Mouse (Mus musculus) midbrain, postnatal 0 days (tissue): ENCODE measurements around the gene Ubqln4. TPM values are rescaled to one million over a fixed set of nuclear protein-coding genes. Genes with fewer than 3 reads are reported as not detected.
"Not testable (repeated sequence)": the region's sequence is repeated elsewhere in the genome, so short reads cannot be mapped to it uniquely, and the experiment has no call there.

Experiments used
- ATAC-seq: fragments of 200-750 bp; cut with Nextera tagmentation; 2 replicates; pipeline ENCODE4 v1.8.0; 2017; ENCODE audit warnings: moderate number of reproducible peaks, mild to moderate bottlenecking, moderate TSS enrichment, moderate library complexity; ENCODE audit not compliant: low FRiP score
- DNase-seq: peaks from one replicate; pipeline ENCODE4 v3.0.0-alpha.2; 2015; ENCODE audit warnings: low spot score
- H3K27ac ChIP-seq: fragments of 300-500 bp; sonication (generic); 2 replicates; pipeline ENCODE4 v1.5.1; 2014; ENCODE audit warnings: low read depth, mild to moderate bottlenecking, low read length, mixed read lengths
- H3K27me3 ChIP-seq: fragments of 300-500 bp; sonication (generic); 2 replicates; pipeline ENCODE4 v1.6.1; 2014; ENCODE audit warnings: low read length, control low read depth, mixed read lengths; ENCODE audit not compliant: insufficient read depth
- H3K36me3 ChIP-seq: fragments of 300-500 bp; sonication (generic); 2 replicates; pipeline ENCODE4 v1.6.1; 2014; ENCODE audit warnings: low read length, control low read depth, mixed read lengths; ENCODE audit not compliant: insufficient read depth
- H3K4me1 ChIP-seq: fragments of 300-500 bp; sonication (generic); 2 replicates; pipeline ENCODE4 v1.6.1; 2014; ENCODE audit warnings: mild to moderate bottlenecking, control low read depth, antibody characterized with exemption, low read length, mixed read lengths; ENCODE audit not compliant: insufficient read depth
- H3K4me2 ChIP-seq: fragments of 300-500 bp; sonication (generic); 2 replicates; pipeline ENCODE4 v1.6.1; 2014; ENCODE audit warnings: low read depth, mild to moderate bottlenecking, low read length, mixed read lengths; ENCODE audit not compliant: poor library complexity, severe bottlenecking
- H3K4me3 ChIP-seq: fragments of 300-500 bp; sonication (generic); 2 replicates; pipeline ENCODE4 v1.5.1; 2014; ENCODE audit warnings: low read depth, mild to moderate bottlenecking, low read length, moderate library complexity
- H3K9ac ChIP-seq: fragments of 300-500 bp; sonication (generic); replicated peaks from 2 replicates; pipeline ENCODE4 v1.6.1; 2014; ENCODE audit warnings: mild to moderate bottlenecking, low read length, moderate library complexity, mixed read lengths; ENCODE audit not compliant: poor library complexity, severe bottlenecking
- H3K9me3 ChIP-seq: fragments of 300-500 bp; sonication (generic); 2 replicates; pipeline ENCODE4 v1.6.1; 2016; ENCODE audit warnings: low read length, control low read depth
- CTCF ChIP-seq: IDR thresholded peaks from 2 replicates; pipeline ENCODE4 v1.5.1; 2016; ENCODE audit warnings: antibody characterized with exemption, mild to moderate bottlenecking
- WGBS: fragments of 180-500 bp; shearing (Covaris S2); extraction: QIAGEN DNeasy Blood & Tissue Kit; methylation state at CpG from one replicate; pipeline ENCODE4 v1.1.7; 2014; 5-methylcytosine and 5-hydroxymethylcytosine counted together
- polyA plus RNA-seq: library from polyadenylated mRNA; unstranded; fragments of >200 nt; fragmentation: Nextera tagmentation; extraction: Ambion mirVana; gene quantifications from 2 replicates; pipeline ENCODE4 v1.2.1, GENCODE M21; 2015
- total RNA-seq: library from RNA; depleted of rRNA; stranded (reverse); fragments of >200 nt; gene quantifications from 2 replicates; pipeline ENCODE4 v1.2.3, GENCODE M21; 2014

Ubqln4 gene
- total and polyA plus RNA-seq, 2 experiments from 2014 or later = 30.4 to 120 TPM

DNA sequence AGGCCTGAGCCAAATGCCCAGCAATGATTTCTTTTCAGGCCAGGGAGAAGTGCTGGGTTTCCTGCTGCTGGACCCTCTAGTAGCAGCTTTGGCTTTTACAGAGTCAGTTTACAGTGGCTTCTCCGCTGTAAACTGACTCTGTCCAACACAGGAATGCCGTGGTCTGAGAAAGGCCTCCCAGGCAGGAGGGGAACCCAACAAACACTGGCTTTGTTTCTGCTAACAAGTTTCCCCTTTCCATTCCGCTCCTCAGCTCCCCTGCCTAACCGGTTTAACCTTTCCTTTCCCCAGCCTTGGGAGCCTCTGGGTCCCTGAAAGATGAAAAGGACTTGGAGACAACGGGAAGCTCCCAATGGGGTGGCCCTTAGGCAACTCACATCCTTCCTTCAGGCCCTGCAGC, 36.7 kb downstream of the Ubqln4 start:
- Histone ChIP-seq H3K36me3 (peaks cover 25% of the 10 kb centered on the region), H3K4me1 (no peaks in the 10 kb centered on the region), H3K9me3 (no peaks in the 10 kb centered on the region), H3K27me3 (no peaks in the 10 kb centered on the region), H3K27ac (no peak overlapping the region), H3K4me2 (no peak overlapping the region), H3K4me3 (no peak overlapping the region), H3K9ac (no peak overlapping the region)
- ATAC-seq (no peak), DNase-seq (no peak)
- WGBS = 25% methylated on average over 5 of the region's 5 CpGs
- no peak for TF ChIP-seq CTCF

- H3K27ac ChIP-seq = no peak overlapping the region
- WGBS = 43% methylated on average over 3 of the region's 3 CpGs
- DNase-seq (no peak), ATAC-seq (no peak)
- no peaks in the 10 kb centered on the region for H3K27me3 ChIP-seq
- H3K4me2 ChIP-seq = no peak overlapping the region
- no peaks in the 10 kb centered on the region for H3K4me1 ChIP-seq
- H3K4me3 ChIP-seq = no peak overlapping the region
- no peak for TF ChIP-seq CTCF
- no peaks in the 10 kb centered on the region for H3K9me3 ChIP-seq
- peak overlapping the region; percentile 36; the same call in 1 of the 2 replicates for H3K9ac ChIP-seq
- H3K36me3 ChIP-seq = peaks cover 19% of the 10 kb centered on the region
Observed at GRCm38 (mm10) chr3:88591044-88591443, 37.5 kb downstream of the Ubqln4 start.

DNA sequence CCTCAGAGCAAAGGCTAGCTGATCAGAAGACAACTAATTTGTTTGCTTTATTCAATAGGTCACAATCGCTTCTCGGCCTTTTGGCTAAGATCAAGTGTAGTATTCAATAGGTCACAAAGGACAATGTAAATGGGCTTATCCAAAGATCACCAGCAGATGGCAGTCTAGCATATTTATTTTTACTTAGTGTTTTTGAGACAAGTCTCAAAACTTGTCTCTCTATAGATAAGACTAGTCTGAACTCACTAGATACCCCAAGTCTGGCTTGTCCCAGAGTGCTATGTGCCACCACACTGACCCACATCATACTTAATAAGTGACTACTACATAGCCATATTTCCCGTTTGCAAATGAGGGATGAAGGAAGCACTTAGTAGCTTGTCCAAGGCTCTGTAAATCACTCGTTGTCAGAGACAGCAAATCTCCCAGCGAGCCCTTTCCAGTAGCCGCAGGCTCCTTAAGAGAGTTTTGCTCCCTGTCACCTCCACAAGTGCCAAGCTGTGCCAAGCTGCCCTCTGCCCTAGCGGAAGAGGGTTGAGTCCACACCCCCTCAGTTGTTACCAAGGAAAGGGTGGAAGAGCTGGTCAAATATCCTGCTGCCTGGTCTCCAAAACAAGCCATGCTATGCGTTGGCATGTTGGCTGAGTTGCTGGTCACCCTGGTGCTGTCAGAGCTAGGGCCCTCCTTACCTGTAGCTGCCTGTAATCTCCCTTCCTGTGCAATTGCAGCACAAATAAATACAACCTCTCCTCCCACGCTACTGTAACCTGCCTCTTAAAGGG, 38.6 kb downstream of the Ubqln4 start:
- Histone ChIP-seq H3K4me1 (no peaks in the 10 kb centered on the region), H3K4me3 (no peak overlapping the region), H3K27me3 (no peaks in the 10 kb centered on the region), H3K9ac (no peak overlapping the region), H3K36me3 (peaks cover 12% of the 10 kb centered on the region), H3K9me3 (no peaks in the 10 kb centered on the region), H3K4me2 (no peak overlapping the region), H3K27ac (no peak overlapping the region)
- DNase-seq (peak; percentile 80), ATAC-seq (no peak)
- WGBS = 28% methylated on average over 9 of the region's 9 CpGs
- peak; percentile 77 for TF ChIP-seq CTCF

DNA sequence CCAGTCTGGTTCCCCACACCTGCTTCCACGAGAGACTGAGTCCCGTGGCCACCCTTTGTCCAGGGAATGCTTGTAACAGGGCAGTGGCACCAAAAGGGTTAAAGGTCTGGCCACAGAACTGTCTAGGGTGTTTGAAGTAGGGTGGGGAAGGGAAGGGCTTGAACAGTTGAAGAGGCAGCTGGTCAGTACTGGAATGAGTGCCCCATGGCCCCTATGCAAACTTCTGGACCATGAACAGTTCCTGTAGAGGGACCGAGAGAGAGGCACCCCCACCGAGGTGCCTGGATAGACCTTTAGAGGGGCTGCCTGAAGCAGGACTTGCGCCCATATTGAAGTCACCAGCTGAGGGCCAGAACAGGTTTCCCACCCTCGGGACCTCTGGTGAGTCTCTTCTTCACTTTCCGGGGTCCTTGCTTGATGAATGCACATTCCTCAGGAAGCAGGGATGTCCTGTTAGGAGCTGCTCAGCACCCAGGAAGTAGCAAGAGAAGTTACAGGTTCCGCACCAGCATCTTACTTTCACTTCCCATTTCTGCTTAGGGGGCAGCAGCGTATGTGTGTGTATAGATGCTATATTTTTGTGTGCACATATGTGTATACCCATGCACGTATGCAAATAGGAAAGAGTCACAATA, 39.5 kb downstream of the Ubqln4 start:
- Histone ChIP-seq H3K27me3 (no peaks in the 10 kb centered on the region), H3K36me3 (peaks cover 3% of the 10 kb centered on the region; the same call in 1 of the 2 replicates), H3K9ac (no peak overlapping the region), H3K4me1 (no peaks in the 10 kb centered on the region), H3K27ac (no peak overlapping the region), H3K9me3 (no peaks in the 10 kb centered on the region), H3K4me2 (no peak overlapping the region), H3K4me3 (no peak overlapping the region)
- TF ChIP-seq CTCF = no peak
- no peak for DNase-seq
- 72% methylated on average over 10 of the region's 10 CpGs for WGBS
- ATAC-seq = no peak

DNA sequence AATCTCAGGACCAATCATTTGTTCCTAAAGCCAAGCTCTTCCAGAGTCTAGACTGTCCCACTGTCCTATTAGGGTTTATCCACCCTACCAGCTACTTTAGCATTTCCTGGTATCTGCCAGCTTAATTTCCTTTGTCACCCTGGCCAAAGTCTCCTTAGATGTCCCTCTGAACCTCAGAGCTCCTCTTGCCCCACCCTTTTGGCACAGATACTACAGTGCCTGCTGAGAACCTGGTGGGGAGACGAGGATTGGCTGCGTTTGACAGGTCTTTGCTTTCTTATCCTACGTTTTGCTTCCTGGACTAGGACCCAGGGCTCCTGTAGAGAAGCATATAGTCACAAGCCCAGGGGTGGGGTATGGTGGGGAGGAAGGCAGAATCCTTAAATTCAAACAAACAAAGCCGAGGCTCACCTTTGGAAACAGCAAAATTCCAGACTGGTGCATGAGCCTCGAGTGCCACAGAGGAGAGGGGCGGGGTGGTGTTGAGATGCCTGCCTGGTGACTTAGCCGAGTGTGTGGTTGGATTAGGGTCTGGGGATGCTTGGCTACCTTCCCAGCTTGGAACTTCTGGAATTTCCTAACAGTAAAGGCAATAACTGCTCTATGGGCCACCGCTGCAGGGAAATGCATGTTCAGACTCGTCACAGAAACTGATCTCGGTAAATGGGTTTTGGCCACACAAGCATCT, 40.5 kb downstream of the Ubqln4 start:
- no peak overlapping the region for H3K27ac ChIP-seq
- H3K4me2 ChIP-seq = no peak overlapping the region
- no peak for DNase-seq
- no peak overlapping the region for H3K9ac ChIP-seq
- no peak for TF ChIP-seq CTCF
- no peak overlapping the region for H3K4me3 ChIP-seq
- 63% methylated on average over 10 of the region's 10 CpGs for WGBS
- no peak for ATAC-seq
- H3K27me3 ChIP-seq = no peaks in the 10 kb centered on the region
- no peaks in the 10 kb centered on the region for H3K36me3 ChIP-seq
- H3K9me3 ChIP-seq = no peaks in the 10 kb centered on the region
- H3K4me1 ChIP-seq = no peaks in the 10 kb centered on the region

GRCm38 (mm10) chr3:88596547-88596946, 43.0 kb downstream of the Ubqln4 start:
- H3K4me2 ChIP-seq, H3K4me3 ChIP-seq, H3K4me1 ChIP-seq, H3K9ac ChIP-seq, H3K27ac ChIP-seq, ATAC-seq, H3K36me3 ChIP-seq, H3K9me3 ChIP-seq, DNase-seq, H3K27me3 ChIP-seq: not testable (repeated sequence)
- WGBS = 76% methylated on average over 4 of the region's 4 CpGs
